Mouse (Mus musculus): Measurements from ENCODE around the gene Dirc2. TPM values are rescaled to one million over a fixed set of nuclear protein-coding genes. Genes with fewer than 3 reads are reported as not detected.

The Dirc2 gene
- total RNA-seq, 1 experiment = 30.4 TPM

- Histone ChIP-seq H3K4me3 (ENCODE audit: insufficient read depth in 1 of 2, low read depth in 1 of 2, low read length in 2 of 2, poor library complexity in 1 of 2, severe bottlenecking in 1 of 2) (no peak overlapping the region), H3K36me3 (ENCODE audit: control insufficient read depth, insufficient read depth, low read length, poor library complexity, severe bottlenecking) (peaks cover 8% of the 10 kb centered on the region), H3K9me3 (ENCODE audit: control insufficient read depth, insufficient read depth, low read depth, low read length) (no peaks in the 10 kb centered on the region), H3K9ac (ENCODE audit: insufficient read depth, low read depth, low read length, poor library complexity, severe bottlenecking) (no peak overlapping the region), H3K4me1 (ENCODE audit: control insufficient read depth in 2 of 2, insufficient read depth in 2 of 2, low read length in 2 of 2, poor library complexity in 1 of 2) (peaks cover 4 to 10% of the 10 kb centered on the region in 2 experiments; a peak in 2 of 4 replicates), H3K27ac (ENCODE audit: insufficient read depth, low read depth, low read length, poor library complexity, severe bottlenecking) (no peak overlapping the region)
- no peak for DNase-seq (ENCODE audit: low read depth, low spot score)
- in situ Hi-C loops (cut with MboI; ENCODE audit: low sequenced_read_pairs in 2 of 2, unreplicated experiment in 2 of 2) = no loop called here
- TF ChIP-seq ZNF384 (IDR thresholded peaks at IDR 0.05; ENCODE audit: low read depth, low read length) = no peak
- TF ChIP-seq HCFC1 (IDR thresholded peaks at IDR 0.05; ENCODE audit: borderline replicate concordance, insufficient read depth, low read length) = no peak
- TF ChIP-seq MAFK (IDR thresholded peaks at IDR 0.05; ENCODE audit: insufficient read depth, low read depth, low read length) = no peak
- no peak for TF ChIP-seq ZC3H11A (IDR thresholded peaks at IDR 0.05; ENCODE audit: borderline replicate concordance, low read depth, low read length)
- TF ChIP-seq CHD2 (IDR thresholded peaks at IDR 0.05; ENCODE audit: low read depth, low read length) = no peak
Measured at GRCm38 (mm10) chr16:35775835-35776234, 6.7 kb upstream of the Dirc2 start.

DNA sequence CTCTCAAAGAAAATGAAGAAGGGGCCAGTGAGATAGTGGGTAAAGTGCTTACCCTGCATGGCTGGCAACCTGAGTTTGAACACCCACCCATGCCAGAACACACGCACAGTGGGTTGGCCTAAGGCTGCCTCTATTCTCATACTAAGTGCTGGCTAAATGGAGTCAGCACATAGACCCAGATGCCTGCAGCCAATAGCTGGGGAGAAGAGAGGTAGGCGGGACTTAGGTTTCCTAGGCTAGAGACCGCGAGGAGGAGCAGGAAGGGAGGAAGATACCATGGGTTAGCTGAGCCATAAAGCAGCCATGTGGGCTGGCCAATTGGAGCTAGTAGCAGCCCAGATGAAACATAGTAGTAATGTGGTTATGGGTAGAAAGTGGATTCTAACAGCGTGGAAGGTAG is 3.4 kb upstream of the Dirc2 start:
- no peak for TF ChIP-seq HCFC1 (IDR thresholded peaks at IDR 0.05; ENCODE audit: borderline replicate concordance, insufficient read depth, low read length)
- no peak for TF ChIP-seq CHD2 (IDR thresholded peaks at IDR 0.05; ENCODE audit: low read depth, low read length)
- TF ChIP-seq ZNF384 (IDR thresholded peaks at IDR 0.05; ENCODE audit: low read depth, low read length) = no peak
- no peak for TF ChIP-seq MAFK (IDR thresholded peaks at IDR 0.05; ENCODE audit: insufficient read depth, low read depth, low read length)
- DNase-seq (ENCODE audit: low read depth, low spot score) = peak; percentile 87
- Histone ChIP-seq H3K27ac (ENCODE audit: insufficient read depth, low read depth, low read length, poor library complexity, severe bottlenecking) (no peak overlapping the region), H3K4me3 (ENCODE audit: insufficient read depth in 1 of 2, low read depth in 1 of 2, low read length in 2 of 2, poor library complexity in 1 of 2, severe bottlenecking in 1 of 2) (peak overlapping the region; percentile 85 to 97), H3K4me1 (ENCODE audit: control insufficient read depth in 2 of 2, insufficient read depth in 2 of 2, low read length in 2 of 2, poor library complexity in 1 of 2) (peaks cover 6 to 10% of the 10 kb centered on the region in 2 experiments; a peak in 2 of 4 replicates), H3K9ac (ENCODE audit: insufficient read depth, low read depth, low read length, poor library complexity, severe bottlenecking) (peak overlapping the region; percentile 76), H3K9me3 (ENCODE audit: control insufficient read depth, insufficient read depth, low read depth, low read length) (no peaks in the 10 kb centered on the region), H3K36me3 (ENCODE audit: control insufficient read depth, insufficient read depth, low read length, poor library complexity, severe bottlenecking) (peaks cover 5% of the 10 kb centered on the region)
- in situ Hi-C loops (cut with MboI; ENCODE audit: low sequenced_read_pairs in 2 of 2, unreplicated experiment in 2 of 2) = no loop called here

DNA sequence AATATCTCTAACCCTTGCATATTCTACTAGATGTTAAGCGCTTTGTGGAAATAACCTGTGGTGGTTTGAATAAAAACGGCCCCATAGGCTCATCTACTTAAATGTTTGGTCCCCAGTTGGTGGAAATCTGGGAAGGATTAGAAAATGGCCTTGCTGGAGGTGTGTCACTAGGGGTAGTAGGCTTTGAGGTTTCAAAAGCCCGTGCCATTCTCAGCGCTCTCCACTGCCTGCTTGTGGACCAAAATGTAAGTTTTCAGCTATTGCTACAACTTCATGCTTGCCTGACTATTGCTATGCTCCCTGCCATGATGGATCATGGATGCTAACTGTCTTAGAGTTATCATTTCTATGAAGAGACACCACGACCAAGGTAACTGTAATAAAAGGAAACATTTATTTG is 2.5 kb upstream of the Dirc2 start:
- in situ Hi-C loops (cut with MboI; ENCODE audit: low sequenced_read_pairs in 2 of 2, unreplicated experiment in 2 of 2) = no loop called here
- DNase-seq (ENCODE audit: low read depth, low spot score) = no peak
- H3K9ac ChIP-seq (ENCODE audit: insufficient read depth, low read depth, low read length, poor library complexity, severe bottlenecking) = peak overlapping the region; percentile 57; the same call in 1 of the 2 replicates
- no peak for TF ChIP-seq ZC3H11A (IDR thresholded peaks at IDR 0.05; ENCODE audit: borderline replicate concordance, low read depth, low read length)
- TF ChIP-seq MAFK (IDR thresholded peaks at IDR 0.05; ENCODE audit: insufficient read depth, low read depth, low read length) = no peak
- TF ChIP-seq CHD2 (IDR thresholded peaks at IDR 0.05; ENCODE audit: low read depth, low read length) = no peak
- no peak for TF ChIP-seq HCFC1 (IDR thresholded peaks at IDR 0.05; ENCODE audit: borderline replicate concordance, insufficient read depth, low read length)
- no peak for TF ChIP-seq ZNF384 (IDR thresholded peaks at IDR 0.05; ENCODE audit: low read depth, low read length)
- H3K4me3 ChIP-seq (ENCODE audit: insufficient read depth in 1 of 2, low read depth in 1 of 2, low read length in 2 of 2, poor library complexity in 1 of 2, severe bottlenecking in 1 of 2) = peak overlapping the region; percentile 85 to 97
- H3K36me3 ChIP-seq (ENCODE audit: control insufficient read depth, insufficient read depth, low read length, poor library complexity, severe bottlenecking) = peaks cover 5% of the 10 kb centered on the region
- peaks cover 6 to 9% of the 10 kb centered on the region in 2 experiments; a peak in 2 of 4 replicates for H3K4me1 ChIP-seq (ENCODE audit: control insufficient read depth in 2 of 2, insufficient read depth in 2 of 2, low read length in 2 of 2, poor library complexity in 1 of 2)
- H3K27ac ChIP-seq (ENCODE audit: insufficient read depth, low read depth, low read length, poor library complexity, severe bottlenecking) = peak overlapping the region; percentile 24; the same call in 1 of the 2 replicates
- no peaks in the 10 kb centered on the region for H3K9me3 ChIP-seq (ENCODE audit: control insufficient read depth, insufficient read depth, low read depth, low read length)

DNA sequence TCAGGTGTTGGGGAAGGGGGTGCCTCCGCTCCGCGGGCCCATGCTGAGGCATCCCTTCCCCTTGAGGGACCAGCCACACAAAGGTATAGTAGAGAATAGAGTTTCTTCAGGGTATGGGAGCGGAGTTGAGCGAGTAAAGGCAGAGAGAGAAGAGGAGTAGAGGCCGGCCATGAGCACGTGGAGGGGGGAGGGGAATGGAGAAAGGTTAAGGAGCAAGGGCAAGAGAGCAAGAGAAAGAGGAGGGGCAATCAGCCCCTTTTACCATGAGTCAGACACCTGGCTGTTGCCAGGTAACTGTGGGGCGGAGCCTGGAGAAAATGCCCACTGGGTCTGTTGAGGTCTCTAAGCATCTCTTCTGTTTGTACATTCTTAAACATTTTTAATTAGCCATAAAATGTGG is 2.0 kb upstream of the Dirc2 start:
- H3K9me3 ChIP-seq (ENCODE audit: control insufficient read depth, insufficient read depth, low read depth, low read length) = no peaks in the 10 kb centered on the region
- peak; percentile 70 for DNase-seq (ENCODE audit: low read depth, low spot score)
- TF ChIP-seq HCFC1 (IDR thresholded peaks at IDR 0.05; ENCODE audit: borderline replicate concordance, insufficient read depth, low read length) (no peak), MAFK (IDR thresholded peaks at IDR 0.05; ENCODE audit: insufficient read depth, low read depth, low read length) (no peak), ZC3H11A (IDR thresholded peaks at IDR 0.05; ENCODE audit: borderline replicate concordance, low read depth, low read length) (no peak), ZNF384 (IDR thresholded peaks at IDR 0.05; ENCODE audit: low read depth, low read length) (no peak), CHD2 (IDR thresholded peaks at IDR 0.05; ENCODE audit: low read depth, low read length) (no peak)
- peaks cover 6% of the 10 kb centered on the region in 2 experiments; a peak in 1 of 4 replicates for H3K4me1 ChIP-seq (ENCODE audit: control insufficient read depth in 2 of 2, insufficient read depth in 2 of 2, low read length in 2 of 2, poor library complexity in 1 of 2)
- in situ Hi-C loops (cut with MboI; ENCODE audit: low sequenced_read_pairs in 2 of 2, unreplicated experiment in 2 of 2) = no loop called here
- peak overlapping the region; percentile 96 for H3K9ac ChIP-seq (ENCODE audit: insufficient read depth, low read depth, low read length, poor library complexity, severe bottlenecking)
- H3K36me3 ChIP-seq (ENCODE audit: control insufficient read depth, insufficient read depth, low read length, poor library complexity, severe bottlenecking) = peaks cover 5% of the 10 kb centered on the region
- peak overlapping the region; percentile 83 for H3K27ac ChIP-seq (ENCODE audit: insufficient read depth, low read depth, low read length, poor library complexity, severe bottlenecking)
- H3K4me3 ChIP-seq (ENCODE audit: insufficient read depth in 1 of 2, low read depth in 1 of 2, low read length in 2 of 2, poor library complexity in 1 of 2, severe bottlenecking in 1 of 2) = peak overlapping the region; percentile 85 to 97

Measured in ES-E14 (cell line).